In the genomic region with DNA sequence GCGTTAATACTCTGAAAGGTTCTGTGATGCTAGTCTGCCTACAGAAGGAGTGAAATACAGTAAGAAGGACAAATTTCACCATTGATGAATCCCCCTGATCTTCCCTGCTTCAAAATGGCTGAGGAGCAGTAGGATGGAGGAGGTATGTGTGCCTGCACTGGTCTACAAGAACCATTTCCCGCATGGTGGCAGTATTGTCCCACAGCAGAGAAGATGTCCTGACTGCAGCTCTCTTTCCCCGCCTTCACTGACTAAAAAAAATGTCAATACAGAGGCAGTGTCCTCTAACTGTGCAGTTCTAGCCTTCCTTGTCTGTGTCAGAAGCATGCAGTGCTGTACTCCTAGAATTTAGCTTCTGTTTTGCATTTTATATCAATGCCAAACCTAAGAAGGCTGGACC, we compare ENCODE assay signal across 8 mouse cellular contexts.
DNase-seq lines count a peak whose midpoint lies in the region; ATAC-seq and TF ChIP-seq lines count a peak whose summit lies in the region.
"Not testable (repeated sequence)": the region's sequence is repeated elsewhere in the genome, so short reads cannot be mapped to it uniquely, and the experiment has no call there.

No protein-coding gene starts in this region.

- TF ChIP-seq EP300 in CH12.LX (IDR thresholded peaks at IDR 0.05; ENCODE audit: low read length); liver, embryonic 14.5 days (IDR thresholded peaks at IDR 0.05; ENCODE audit: low read depth): not testable (repeated sequence)

- not testable (repeated sequence) for H3K27ac ChIP-seq in CH12.LX (ENCODE audit: insufficient read depth, low read depth); forebrain, embryonic 14.5 days (ENCODE audit: low read depth, low read length); liver, embryonic 14.5 days
- H3K27ac ChIP-seq in midbrain, embryonic 13.5 days, result peak overlapping the region; percentile 39; the same call in 1 of the 2 replicates

- peak; percentile 1 for TF ChIP-seq RAD21 in CH12.LX (IDR thresholded peaks at IDR 0.05; ENCODE audit: low read depth, low read length)

- TF ChIP-seq CTCF in CH12.LX (conservative IDR thresholded peaks at IDR 0.05 in 1 of 2, IDR thresholded peaks at IDR 0.05 in 1 of 2; ENCODE audit: low read depth in 2 of 2, low read length in 2 of 2), result peak in 1 of 2 experiments; percentile 3; a peak in 1 of 4 replicates
- peak; percentile 63 for TF ChIP-seq CTCF in liver, embryonic 14.5 days (IDR thresholded peaks at IDR 0.05; ENCODE audit: low read depth)

- not testable (repeated sequence) for H3K9me3 ChIP-seq in CH12.LX (replicated peaks; ENCODE audit: low read length); forebrain, embryonic 14.5 days (replicated peaks; ENCODE audit: control insufficient read depth, low read length); liver, embryonic 14.5 days (ENCODE audit: control insufficient read depth, low read length); midbrain, embryonic 13.5 days

- in situ Hi-C loops in CH12.LX (cut with MboI; ENCODE audit: low pct_ligation_motif_present, low pct_unique_long_range_greater_than_20kb, low sequenced_read_pairs), result not testable (repeated sequence)

- H3K36me3 ChIP-seq in CH12.LX (replicated peaks in 1 of 2; ENCODE audit: control insufficient read depth in 1 of 2, insufficient read depth in 1 of 2, low read length in 1 of 2), result peaks cover 6 to 21% of the 10 kb centered on the region in 2 experiments
- H3K36me3 ChIP-seq in forebrain, embryonic 14.5 days (ENCODE audit: control insufficient read depth, insufficient read depth, low read length); liver, embryonic 14.5 days (replicated peaks; ENCODE audit: control insufficient read depth, insufficient read depth, low read depth): not testable (repeated sequence)
- peaks cover 19% of the 10 kb centered on the region for H3K36me3 ChIP-seq in midbrain, embryonic 13.5 days

- 0 out of 2 replicates have a peak, but pooled peaks have one; percentile 48 for ATAC-seq in forebrain, embryonic 14.5 days
- peak; percentile 68; the same call in 1 of the 2 replicates for ATAC-seq in liver, embryonic 14.5 days (ENCODE audit: insufficient read depth)
- peak; percentile 77 for ATAC-seq in midbrain, embryonic 13.5 days

- not testable (repeated sequence) for H3K79me2 ChIP-seq in CH12.LX (replicated peaks; ENCODE audit: control insufficient read depth, extremely low read depth, insufficient read depth, poor library complexity, severe bottlenecking)

- not testable (repeated sequence) for H3K4me1 ChIP-seq in CH12.LX (ENCODE audit: control insufficient read depth in 1 of 2, insufficient read depth in 2 of 2); forebrain, embryonic 14.5 days (ENCODE audit: control insufficient read depth, insufficient read depth, low read length); liver, embryonic 14.5 days (replicated peaks; ENCODE audit: control insufficient read depth in 2 of 2, insufficient read depth in 2 of 2, low read length in 1 of 2); midbrain, embryonic 13.5 days (replicated peaks)

- not testable (repeated sequence) for H3K4me3 ChIP-seq in CH12.LX (replicated peaks in 1 of 3; ENCODE audit: low read depth in 2 of 3, low read length in 2 of 3, poor library complexity in 1 of 3)
- peak overlapping the region; percentile 20 for H3K4me3 ChIP-seq in forebrain, embryonic 14.5 days (ENCODE audit: low read depth, low read length)
- H3K4me3 ChIP-seq in liver, embryonic 14.5 days (ENCODE audit: insufficient read depth in 1 of 2, low read depth in 2 of 2, low read length in 2 of 2), result peak overlapping the region; percentile 16 to 61; a peak in 3 of 4 replicates
- H3K4me3 ChIP-seq in midbrain, embryonic 13.5 days (replicated peaks), result peak overlapping the region; percentile 24

- WGBS in forebrain, embryonic 14.5 days, result 54% methylated on average over 3 of the region's 3 CpGs
- 57% methylated on average over 3 of the region's 3 CpGs for WGBS in liver, embryonic 14.5 days (ENCODE audit: insufficient replicate concordance)
- WGBS in midbrain, embryonic 13.5 days, result 61% methylated on average over 3 of the region's 3 CpGs

- intact Hi-C loops in heart, postnatal 25 days (cut with DNase I), result not testable (repeated sequence)

- H3K4me2 ChIP-seq in CH12.LX (ENCODE audit: insufficient read depth, low read depth, poor library complexity, severe bottlenecking), result not testable (repeated sequence)
- peak overlapping the region; percentile 21; the same call in 1 of the 2 replicates for H3K4me2 ChIP-seq in forebrain, embryonic 14.5 days (ENCODE audit: low read length)
- peak overlapping the region; percentile 40; the same call in 1 of the 2 replicates for H3K4me2 ChIP-seq in liver, embryonic 14.5 days (ENCODE audit: low read depth)
- peak overlapping the region; percentile 28 for H3K4me2 ChIP-seq in midbrain, embryonic 13.5 days (replicated peaks)

- DNase-seq in CH12.LX (ENCODE audit: extremely low read depth), result peak; percentile 74
- peak; percentile 90 for DNase-seq in cerebellum, adult 11 months
- peak; percentile 83 for DNase-seq in forebrain, embryonic 14.5 days (ENCODE audit: low spot score)
- peak; percentile 82 for DNase-seq in heart, postnatal 25 days (ENCODE audit: low spot score)
- DNase-seq in kidney, adult 18-20 months, result peak; percentile 91
- peak in 1 of 3 experiments; percentile 63 for DNase-seq in liver, embryonic 14.5 days (ENCODE audit: low read depth in 3 of 3, low spot score in 3 of 3)
- peak; percentile 58 for DNase-seq in retina, postnatal 7 days (ENCODE audit: low read depth, low spot score)

- not testable (repeated sequence) for H3K27me3 ChIP-seq in CH12.LX (replicated peaks); forebrain, embryonic 14.5 days (replicated peaks; ENCODE audit: control insufficient read depth, insufficient read depth, low read length); liver, embryonic 14.5 days (ENCODE audit: control insufficient read depth, insufficient read depth, low read length); midbrain, embryonic 13.5 days

- not testable (repeated sequence) for TF ChIP-seq POLR2A in CH12.LX (IDR thresholded peaks at IDR 0.05; ENCODE audit: low read depth, low read length)

- H3K9ac ChIP-seq in CH12.LX (ENCODE audit: insufficient read depth, low read depth); forebrain, embryonic 14.5 days (ENCODE audit: low read length); liver, embryonic 14.5 days (replicated peaks); midbrain, embryonic 13.5 days (replicated peaks): not testable (repeated sequence)

- dilution Hi-C loops in CH12.LX (cut with MboI; ENCODE audit: extremely low pct_ligation_motif_present, extremely low pct_unique_long_range_greater_than_20kb, low sequenced_read_pairs), result not testable (repeated sequence)

TF ChIP-seq in CH12.LX, 34 proteins besides CTCF, POLR2A, EP300 and RAD21:
- peak; percentile 92 for TF ChIP-seq ZNF384 (IDR thresholded peaks at IDR 0.05; ENCODE audit: low read depth, low read length)
